Mouse (Mus musculus) lung, adult 2 months (tissue): ENCODE data around the gene Arfrp1.

ENCODE experiments used
- CTCF ChIP-seq: fragments of 200-500 bp; IDR thresholded peaks from 2 replicates; pipeline ENCODE4 v1.5.1; 2011; ENCODE audit warnings: mild to moderate bottlenecking, low read length, control low read depth; ENCODE audit not compliant: insufficient read depth
- POLR2A ChIP-seq: fragments of 200-500 bp; IDR thresholded peaks from 2 replicates; pipeline ENCODE4 v1.6.1; 2011; ENCODE audit warnings: low read depth, mild to moderate bottlenecking, control low read depth, low read length, borderline replicate concordance; ENCODE audit errors: extremely low read depth

DNA sequence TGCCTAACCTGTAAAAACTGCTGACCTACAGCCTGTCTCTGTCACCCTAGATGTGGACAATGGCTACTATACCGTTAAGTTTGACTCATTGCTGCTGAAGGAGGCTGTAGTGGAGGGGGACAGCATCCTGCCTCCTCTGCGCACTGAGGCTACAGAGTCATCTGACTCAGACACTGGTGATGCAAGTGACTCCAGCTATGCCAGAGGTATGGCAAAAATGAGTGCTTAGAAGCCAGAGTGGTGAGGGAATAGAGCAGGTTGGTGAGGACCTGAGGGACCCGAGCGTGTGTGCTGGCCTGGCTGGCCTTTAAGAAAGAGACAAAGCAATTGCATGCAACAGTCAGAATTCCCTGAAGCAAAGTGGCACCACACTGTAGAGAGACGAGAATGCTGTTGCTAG is 13.5 kb upstream of the Arfrp1 start:
- no peak for TF ChIP-seq POLR2A
- TF ChIP-seq CTCF = no peak
